Mouse (Mus musculus): ENCODE results near the gene Pkdcc.
A peak's percentile ranks its signal among the peaks of the same experiment; 100 is the strongest.

Gene Pkdcc

DNA sequence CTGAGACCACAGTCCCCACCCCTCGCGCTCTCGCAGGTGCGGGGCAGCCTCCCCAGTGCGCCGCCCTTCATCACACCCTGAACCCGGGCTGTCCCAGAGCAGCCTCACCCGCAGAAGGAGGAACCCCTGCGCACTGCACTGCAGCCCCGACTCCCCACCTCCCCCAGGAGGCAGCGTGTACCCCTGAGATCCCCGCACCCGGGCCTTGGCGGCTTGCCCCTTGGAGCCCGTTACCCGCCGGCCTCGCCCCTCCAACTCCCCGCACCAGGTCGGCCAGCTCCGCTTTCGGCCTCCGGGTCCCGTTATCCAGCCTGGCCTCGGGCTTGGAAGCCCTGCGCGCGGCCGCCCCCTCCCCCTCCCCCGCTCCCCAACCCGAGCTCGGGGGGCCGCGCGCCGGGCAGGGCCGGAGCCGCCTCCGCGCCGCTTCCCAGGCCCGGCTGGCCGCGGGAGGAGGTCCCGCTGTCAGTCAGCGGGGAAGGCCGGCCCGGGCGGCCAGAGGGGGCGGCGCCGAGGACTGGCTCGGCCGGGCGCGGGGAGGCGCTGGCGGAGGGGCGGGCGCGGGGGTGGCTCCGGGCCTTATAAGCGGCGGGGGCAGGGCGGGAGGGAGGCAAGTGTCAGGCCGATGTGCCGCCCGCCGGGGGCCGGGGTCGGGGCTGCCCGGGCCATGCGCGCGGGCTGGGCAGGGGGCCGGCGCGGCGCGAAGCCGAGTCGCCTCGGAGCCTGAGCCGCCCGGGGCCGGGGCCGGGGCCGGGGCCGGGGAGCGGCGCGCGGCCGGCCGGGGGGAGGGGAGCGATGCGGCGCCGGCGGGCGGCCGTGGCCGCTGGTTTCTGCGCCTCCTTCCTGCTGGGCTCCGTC lies at the start of gene Pkdcc:
TSS of gene Pkdcc (plus strand) at position 619 of the 855 bp plus-strand sequence.
- peak; percentile 34 for DNase-seq

DNA sequence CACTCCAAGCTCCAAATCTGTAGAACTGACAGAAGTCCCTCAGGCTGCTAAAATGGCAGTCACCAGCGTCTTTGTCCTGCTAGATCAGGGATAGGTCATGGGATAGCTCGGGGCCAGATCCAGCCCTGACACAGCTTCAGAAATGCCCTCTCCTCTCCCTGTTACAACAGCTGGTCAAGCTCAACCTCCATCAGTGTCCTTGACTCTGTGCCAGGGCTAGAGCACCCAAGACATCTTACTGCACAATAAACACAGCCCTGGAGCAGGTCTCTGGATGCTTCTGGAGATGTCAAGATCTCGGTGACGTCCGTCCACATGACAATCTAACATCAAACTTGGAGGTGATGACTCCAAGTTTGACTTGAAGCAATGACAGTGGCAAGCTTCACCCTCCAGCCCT lies 48.9 kb upstream of the Pkdcc start:
- DNase-seq, result no peak

DNA sequence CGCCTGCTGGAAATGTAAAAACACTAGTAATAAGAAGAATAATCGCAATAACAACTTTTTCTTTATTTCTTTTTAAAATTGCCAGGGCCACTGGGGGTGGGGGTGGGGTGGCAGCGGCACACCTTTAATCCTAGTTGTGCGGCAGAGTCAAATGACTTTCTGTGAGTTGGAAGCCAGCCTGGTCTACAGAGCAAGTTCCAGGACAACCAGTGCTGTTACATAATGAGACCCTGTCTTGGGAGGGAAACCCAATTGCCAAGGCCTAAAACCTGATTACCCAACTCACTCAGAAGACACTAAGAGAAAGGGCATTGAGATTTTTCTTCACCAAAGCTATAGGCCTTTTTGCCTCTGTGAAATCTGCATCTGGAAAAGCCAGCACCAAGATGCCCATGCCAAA lies 38.9 kb upstream of the Pkdcc start:
- no peak for DNase-seq

DNA sequence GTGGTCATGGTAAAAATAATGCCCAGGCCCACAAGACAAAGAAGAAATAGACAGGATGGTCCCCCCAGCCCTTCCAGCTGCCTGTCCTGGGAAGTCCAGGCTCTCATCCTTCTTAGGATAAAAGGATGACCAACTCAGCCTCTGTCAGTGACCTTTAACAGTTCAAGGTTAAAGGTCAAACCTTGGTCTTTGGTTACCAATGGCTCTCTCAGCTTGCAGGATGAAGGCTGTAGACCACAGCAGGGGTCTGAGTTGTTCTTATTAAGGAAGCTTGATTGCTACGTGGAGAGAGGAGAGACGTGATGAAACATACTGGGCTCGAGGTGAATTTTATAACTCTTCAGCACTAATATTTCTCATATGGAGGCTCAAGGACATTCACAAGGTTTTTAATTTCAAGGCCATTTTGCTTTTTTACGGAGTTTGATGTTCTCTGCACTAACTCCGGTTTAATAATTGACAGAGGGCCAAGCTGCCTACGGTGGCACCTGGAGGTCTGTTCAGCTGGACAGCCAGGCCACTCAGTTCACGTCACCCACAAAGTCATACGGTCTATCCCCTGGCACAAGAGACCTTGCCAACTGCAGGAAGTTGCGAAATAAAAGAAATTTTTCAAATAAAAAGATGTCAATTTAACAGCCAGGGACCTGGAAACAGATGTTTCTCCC lies 36.5 kb upstream of the Pkdcc start:
- DNase-seq, result no peak

DNA sequence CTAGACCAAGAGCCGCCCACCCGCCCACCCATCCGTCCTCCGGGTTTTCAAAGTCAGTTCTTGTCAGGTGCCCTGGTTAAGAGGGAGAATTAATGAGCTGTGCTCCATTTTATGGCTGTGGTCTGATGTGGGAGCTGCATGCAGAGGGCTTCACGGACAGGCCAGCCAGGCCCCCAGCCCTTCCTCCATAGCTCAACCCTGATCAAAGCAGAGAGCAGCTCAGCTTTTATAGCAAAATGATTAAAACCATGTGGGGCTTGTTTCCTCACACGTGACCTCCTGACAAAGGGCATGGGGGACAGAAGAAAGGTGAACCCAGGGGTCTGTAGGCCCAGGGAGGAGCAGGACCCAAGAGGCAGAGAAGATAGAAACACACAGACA lies 36.0 kb upstream of the Pkdcc start:
- DNase-seq, result no peak

DNA sequence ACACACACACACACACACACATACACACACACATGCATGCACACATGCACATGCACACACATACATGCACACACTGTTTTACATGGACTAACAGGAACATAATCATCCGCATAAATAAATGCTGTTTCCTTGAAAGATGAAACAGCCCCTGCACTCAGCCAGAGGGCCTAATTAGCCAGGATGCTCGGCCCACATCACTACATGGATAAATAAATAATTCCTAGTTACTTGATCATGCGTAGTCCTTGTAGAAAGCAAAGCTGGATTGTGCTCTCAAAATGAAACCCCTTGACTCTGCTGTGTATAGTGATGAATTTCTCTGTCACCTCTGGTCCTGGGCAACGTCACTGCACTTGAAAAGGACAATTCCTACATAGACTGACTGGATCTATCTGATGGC lies 35.5 kb upstream of the Pkdcc start:
- no peak for DNase-seq

DNA sequence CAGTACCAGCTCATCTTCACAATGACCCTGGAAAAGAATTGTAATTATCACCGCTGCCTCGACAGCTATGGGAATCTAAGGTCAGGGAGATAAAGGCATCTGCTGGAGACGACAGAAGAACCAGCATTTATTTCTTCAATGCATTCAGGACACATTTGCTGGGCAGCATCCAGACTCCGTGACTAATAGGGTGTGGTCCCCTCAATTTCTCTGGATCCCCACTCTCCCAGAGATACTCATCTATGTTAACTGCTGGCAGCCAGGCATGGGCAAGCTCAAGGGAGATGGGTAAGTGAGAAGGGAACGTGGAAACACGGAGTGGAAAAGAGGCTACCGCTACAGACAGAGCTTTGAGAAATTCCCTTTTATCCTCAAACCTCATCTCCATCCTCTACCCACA lies 34.0 kb upstream of the Pkdcc start:
- no peak for DNase-seq

DNA sequence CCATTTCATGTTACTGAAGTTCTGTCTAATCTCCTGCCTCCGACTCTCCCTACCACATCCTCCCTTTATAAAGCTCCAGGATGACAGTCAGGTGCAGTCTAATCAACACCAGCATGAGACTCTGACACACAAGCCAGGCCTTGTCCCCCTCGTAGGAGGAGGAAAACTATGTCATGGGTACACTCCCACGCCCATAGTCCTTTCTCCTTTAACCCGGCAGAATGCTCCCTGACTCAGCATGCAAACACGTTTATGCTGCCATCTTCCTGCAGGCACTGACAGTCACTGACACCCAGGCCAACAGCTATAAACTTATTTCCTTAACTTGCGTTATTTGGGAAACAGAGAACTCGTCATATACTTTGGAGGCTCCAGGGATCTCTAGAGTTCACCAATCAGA lies 33.5 kb upstream of the Pkdcc start:
- DNase-seq, result no peak

DNA sequence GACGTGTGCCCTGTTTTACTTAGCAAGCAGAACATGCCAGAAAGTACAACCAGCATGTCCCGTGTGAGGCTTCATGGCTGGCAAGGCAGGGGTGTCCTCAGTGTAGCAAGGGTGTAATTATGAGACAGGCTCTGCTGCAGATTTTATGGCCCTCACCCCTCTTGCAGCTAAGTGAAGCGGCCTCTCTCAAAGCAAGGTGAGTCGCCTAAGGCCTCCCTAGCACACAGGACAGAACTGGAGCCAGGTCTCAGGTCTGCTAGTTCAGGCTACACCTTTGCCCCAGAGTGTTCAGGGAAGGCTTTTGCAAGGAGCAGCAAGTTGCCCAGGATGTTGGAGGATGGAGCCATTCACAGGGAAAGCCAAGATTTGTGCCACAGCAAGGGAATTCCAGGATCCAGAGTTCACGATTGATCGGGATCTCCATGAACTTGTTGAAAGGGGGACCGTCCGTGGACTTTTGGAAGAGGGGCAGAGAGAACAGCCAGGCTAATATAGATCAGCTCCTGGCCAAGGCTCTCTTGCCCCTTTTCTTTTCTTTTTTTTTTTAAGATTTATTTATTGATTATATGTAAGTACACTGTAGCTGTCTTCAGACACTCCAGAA lies 32.9 kb upstream of the Pkdcc start:
- DNase-seq, result no peak

DNA sequence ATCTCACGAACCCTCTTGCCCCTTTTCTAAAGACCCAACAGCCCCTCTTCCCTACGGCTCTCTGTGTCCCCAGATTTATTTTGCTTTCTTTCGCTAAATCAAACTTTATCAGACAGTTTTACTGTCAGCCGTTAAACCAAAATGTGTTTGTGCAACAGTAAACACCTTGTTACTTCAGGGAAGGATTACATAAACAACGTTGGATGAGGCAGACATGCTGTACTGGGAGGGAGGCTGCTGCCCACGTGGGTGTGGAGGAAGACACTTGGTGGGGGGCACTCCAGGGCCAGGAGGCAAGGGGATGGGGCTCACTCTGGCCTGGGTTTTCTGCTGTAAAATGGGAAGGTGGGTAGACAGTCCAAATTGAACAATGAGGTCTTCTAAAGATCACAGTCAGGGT lies 32.3 kb upstream of the Pkdcc start:
- no peak for DNase-seq

DNA sequence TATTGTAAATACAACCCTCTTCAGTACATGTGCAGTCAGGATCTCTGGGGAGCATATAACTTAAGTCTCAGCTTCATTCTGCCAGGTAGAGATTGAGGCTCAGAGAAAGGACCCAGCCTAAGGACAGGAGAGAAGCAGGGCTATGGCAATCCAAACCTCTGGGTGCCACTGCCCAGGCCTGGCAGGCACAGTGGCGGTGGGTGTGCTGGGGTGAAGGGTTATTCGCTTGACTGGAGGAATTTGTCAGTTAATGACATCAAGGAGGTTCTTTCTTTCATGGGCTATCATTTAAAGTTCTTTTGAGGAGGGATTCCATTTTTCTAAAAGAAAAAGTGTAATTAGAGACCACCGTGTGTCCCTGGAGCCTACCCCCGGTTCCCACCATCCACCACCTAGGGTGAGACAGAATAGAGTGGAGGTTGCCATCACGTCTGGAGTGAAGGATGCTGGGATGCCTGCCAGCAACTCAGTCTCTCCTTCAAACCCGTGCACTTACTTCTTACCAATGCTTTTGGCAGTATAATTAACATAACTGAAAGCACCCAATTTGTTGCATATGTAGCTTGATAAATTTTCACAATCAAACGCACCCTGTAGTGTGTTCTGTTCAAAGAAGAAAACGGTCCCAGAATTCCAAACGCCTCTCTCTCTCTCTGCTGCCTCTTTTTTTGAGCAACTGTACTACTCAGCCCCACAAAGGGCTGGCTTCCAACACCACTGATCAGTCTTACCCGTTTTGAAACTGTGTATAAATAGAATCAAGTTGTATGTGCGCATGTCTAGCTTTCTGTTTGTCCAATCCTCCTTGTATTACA lies 27.1 kb upstream of the Pkdcc start:
- DNase-seq, result no peak

DNA sequence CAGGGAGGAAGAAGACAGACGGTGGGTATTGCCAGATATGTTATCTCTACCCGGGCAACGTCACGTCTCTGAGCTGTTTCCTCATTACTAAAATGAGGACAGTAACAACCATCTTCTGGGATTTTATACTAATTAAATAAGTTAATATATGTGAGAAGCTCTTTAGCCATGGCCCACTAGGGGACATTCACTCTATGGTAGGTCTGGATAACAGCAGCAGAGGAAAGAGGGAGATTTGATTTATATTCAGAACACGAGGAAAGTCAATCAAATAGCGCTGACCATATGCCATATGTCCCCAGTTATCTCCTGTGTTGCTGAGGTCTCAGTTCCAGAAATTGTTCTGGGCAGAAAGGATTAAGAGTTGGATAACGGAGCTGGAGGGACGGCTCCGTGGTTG lies 24.3 kb upstream of the Pkdcc start:
- no peak for DNase-seq

DNA sequence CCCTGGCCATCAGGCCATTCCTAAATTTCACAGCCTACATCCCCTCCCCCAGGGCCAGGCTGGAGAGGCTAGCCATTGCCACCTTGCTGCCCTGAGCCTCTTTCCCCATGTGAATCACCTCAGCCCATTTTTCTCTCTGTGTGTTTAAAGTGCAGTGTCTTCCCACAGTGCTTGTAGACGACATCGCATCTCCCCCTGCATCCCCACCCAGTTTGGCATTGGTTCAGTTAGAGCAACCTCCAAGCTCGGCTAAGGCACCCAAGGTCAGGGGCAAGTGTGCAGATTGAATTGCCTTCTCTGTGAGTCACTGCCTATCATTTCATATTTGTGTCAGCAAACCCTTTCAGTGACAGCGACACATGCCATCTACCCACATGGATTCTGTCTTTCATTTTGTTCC lies 20.6 kb upstream of the Pkdcc start:
- no peak for DNase-seq

DNA sequence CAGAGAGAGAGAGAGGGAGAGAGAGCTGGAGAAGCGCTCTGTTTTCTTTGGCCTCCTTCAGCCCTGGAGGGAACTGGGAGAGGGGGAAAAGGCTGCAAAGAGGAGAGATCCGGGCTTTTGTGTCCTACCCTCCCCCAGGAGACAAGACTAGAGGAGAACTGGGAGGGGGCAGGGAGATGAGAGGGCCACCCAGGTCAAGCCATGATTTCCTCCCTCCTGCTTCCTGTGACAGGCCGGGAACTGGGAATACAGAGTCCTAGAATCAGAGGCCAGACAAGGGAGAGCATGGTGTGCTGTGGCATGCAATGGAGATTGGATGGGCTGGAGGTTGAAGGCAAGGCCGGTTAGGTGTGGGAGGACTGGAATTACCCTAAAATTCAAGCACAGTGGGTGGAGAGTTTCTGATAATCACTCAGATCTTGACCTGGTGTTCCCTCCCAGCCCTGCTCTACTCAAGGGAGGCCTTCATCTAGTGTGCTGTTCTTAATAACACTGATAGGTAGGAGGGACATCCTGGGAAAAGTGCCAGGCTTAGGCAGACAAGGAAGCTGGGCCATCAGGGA lies 17.6 kb upstream of the Pkdcc start:
- DNase-seq, result no peak

DNA sequence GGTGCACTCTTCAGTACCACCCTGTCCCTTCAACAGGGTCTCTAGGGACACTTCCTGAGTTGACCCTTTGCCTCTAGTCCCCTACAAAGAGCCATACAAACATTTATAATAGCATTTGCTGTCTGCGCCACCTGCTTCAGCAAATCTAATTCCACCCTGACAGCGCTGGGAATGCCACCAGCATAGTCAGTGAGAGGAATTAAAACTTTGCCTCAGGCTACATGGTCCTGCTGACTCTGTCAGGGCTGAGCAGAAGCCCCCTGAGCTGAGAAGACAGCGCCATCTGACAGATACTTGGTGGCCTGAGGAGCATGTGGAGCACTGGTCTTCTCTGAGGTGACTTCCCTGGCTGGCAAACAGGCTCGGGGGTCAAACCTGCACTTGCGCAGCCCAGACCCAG lies 14.6 kb upstream of the Pkdcc start:
- no peak for DNase-seq

DNA sequence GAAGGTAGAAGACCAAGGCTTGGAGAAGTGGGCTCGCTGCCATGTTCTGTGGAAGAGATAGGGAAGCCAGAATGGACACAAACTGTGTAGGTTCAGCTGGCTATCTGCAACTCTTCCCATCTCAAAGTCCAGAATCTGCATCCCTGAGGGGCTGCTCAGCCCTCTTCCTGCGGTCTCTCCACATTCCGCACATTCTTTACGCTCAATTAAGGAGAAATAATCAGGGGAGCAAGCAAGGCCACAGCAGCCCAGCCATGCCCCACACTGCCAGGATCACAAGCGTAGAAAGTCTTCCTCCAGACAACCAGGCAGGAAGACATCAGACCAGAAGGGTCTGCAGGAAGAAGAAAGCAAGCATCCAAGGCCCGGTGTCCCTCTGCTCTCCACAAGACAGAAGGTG lies 13.8 kb upstream of the Pkdcc start:
- DNase-seq, result no peak

DNA sequence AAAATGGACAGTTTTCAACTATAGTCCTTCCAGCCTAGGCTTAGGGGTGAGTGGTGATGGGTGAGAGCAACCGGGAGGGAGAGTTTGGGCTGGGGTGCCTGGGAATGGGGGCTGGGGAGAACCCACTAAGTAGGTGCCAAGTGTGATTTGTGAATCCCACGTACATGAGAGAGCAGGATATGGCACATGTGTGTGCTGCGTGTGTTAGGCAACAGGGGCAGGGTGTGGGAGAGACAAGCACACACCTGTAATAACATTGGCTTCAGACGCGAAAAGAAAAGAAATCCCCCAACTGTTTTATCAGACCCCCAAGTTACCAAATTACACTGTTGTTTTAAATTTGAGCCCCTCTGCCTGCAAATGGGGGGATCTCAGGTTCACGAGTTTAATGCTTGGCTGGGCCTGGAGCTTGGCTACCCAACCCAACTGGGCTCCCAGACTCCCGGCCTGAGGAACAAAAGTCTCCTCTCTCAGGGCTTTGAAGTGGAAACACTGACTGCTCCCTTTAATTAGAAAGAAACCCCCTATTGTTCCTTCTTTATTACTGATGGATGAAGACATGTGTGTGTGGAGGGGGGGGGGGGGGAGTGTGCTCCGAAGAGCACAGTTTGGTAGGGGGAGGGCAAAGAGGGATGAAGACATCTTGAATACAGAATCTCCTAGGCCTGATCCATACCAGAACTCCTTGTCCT lies 11.3 kb upstream of the Pkdcc start:
- no peak for DNase-seq

DNA sequence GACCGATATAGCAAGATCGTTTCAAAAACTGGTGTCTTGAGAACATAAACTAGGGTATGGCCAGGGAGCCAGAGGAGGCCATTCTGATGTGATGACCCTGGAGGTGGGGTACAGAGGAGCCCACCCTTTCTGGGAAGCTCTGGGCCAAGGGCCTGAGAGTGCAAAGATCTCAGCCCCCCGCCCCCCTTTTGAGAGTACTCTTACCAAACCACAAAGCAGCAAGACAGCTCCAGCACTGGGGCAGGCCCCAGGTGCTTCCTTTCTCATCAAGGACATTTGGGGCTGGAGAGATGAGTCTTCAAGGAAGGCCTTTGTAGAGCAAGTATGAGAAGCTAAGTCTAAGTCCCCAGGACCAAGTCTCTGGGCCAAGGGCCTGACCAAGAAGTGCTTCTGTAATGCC lies 7.8 kb upstream of the Pkdcc start:
- no peak for DNase-seq

DNA sequence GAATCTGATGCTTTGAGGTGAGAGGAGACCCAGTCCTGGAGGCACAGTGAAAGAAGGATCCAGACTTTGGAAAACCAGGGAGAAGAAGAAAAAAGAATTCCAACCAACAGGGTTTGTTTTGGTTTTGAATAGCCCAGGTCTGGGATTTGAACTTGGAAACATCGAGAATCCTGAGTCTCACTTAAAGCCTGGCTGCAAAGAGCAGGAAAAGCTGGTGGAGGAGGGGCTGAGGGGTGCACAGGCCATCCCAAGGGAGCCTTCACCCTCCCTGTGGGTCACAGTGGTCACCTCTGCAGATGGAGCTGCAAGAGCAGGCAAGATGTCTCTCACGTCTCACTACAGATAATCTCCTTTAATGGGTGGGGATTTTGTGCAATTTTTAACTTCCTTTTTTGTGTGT lies 6.6 kb upstream of the Pkdcc start:
- DNase-seq, result no peak

DNA sequence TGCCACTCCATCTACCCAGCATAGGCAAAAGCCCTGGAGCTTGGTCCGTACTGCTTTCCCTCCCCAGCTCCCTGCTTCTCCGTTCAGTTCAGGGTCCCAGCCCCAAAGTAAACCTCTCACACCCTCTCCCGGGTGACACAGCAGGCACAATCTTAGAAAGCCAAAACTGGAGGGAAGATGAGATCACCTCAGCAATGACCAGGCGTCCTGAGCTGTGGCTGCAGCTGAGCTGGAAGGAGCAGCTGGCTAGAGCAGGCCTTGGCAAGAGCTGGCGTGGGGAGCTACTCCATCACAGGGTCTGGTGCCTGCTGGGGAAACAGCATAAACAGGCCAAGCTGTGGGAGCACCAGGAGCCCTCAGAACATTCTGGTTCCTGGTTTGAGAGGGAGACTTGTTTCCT lies 4.6 kb upstream of the Pkdcc start:
- DNase-seq, result no peak

DNA sequence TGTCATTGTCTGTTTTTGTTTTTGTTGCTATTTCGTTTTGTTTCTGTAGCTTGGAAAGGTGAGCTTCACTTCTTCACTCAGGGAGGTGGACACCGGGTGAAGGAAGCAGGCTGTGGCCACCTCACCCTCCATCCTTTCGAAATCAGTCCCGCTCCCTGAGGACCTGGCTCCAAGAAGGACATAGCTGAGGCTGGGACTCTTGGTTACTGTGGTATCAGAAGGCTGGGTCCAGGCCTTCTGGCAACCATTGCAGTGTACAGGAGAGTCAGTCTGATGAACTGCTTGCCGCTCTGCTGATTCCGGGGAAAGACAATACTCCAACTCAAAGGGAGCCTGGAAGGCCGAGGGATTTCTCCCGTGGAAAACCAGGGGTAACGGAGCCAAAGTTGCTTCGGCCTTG lies 3.9 kb upstream of the Pkdcc start:
- no peak for DNase-seq

DNA sequence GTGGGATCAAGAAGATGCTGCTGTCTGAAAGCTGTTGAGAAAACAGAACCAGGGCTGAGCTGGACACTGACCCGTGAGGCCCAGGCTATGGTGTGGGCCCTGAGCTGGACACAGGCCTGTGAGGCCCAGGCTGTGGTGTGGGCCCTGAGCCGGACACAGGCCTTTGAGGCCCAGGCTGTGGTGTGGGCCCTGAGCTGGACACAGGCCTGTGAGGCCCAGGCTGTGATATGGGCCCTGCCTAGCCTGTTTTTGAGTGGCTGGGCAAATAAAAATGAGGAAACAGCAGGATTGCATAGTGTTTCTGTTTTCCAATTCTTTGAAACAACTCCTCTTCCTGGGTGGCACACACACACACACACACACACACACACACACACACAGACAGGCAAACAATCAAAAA lies 2.7 kb upstream of the Pkdcc start:
- no peak for DNase-seq
